Mouse (Mus musculus): ENCODE results near the gene Ndufb7.

- TF ChIP-seq CTCF (IDR thresholded peaks at IDR 0.05; ENCODE audit: borderline replicate concordance, extremely low read depth, insufficient read depth, insufficient read length) = no peak
- no peak for TF ChIP-seq POLR2A (IDR thresholded peaks at IDR 0.05; ENCODE audit: borderline replicate concordance, extremely low read depth, insufficient read depth, insufficient read length, poor library complexity, severe bottlenecking)
Measured at GRCm38 (mm10) chr8:83584771-83585170, 18.3 kb downstream of the Ndufb7 start.
